Mouse (Mus musculus): ENCODE measurements around the gene Ctnnbl1.

The Ctnnbl1 gene

GRCm38 (mm10) chr2:157877394-157877793 lies 140.2 kb downstream of the Ctnnbl1 start:
- DNase-seq (ENCODE audit: low read depth): no peak

GRCm38 (mm10) chr2:157877967-157878366 lies 140.8 kb downstream of the Ctnnbl1 start:
- no peak for DNase-seq (ENCODE audit: low read depth)

GRCm38 (mm10) chr2:157881939-157882338 lies 144.7 kb downstream of the Ctnnbl1 start:
- no peak for DNase-seq (ENCODE audit: low read depth)

- DNase-seq (ENCODE audit: low read depth): no peak
Measured at GRCm38 (mm10) chr2:157887275-157888025, 150.2 kb downstream of the Ctnnbl1 start.

GRCm38 (mm10) chr2:157891166-157891565 lies 154.0 kb downstream of the Ctnnbl1 start:
- no peak for DNase-seq (ENCODE audit: low read depth)

- no peak for DNase-seq (ENCODE audit: low read depth)
Measured at GRCm38 (mm10) chr2:157897131-157897530, 159.9 kb downstream of the Ctnnbl1 start.

- peak; percentile 86 for DNase-seq (ENCODE audit: low read depth)
Measured at GRCm38 (mm10) chr2:157913204-157913636, 176.0 kb downstream of the Ctnnbl1 start.

GRCm38 (mm10) chr2:157913705-157914104 lies 176.5 kb downstream of the Ctnnbl1 start:
- no peak for DNase-seq (ENCODE audit: low read depth)

GRCm38 (mm10) chr2:157914105-157914764 lies 177.0 kb downstream of the Ctnnbl1 start, which contains the start of gene Vstm2l:
Gene Vstm2l (plus strand): TSS chr2:157914653.
- DNase-seq (ENCODE audit: low read depth): no peak

- no peak for DNase-seq (ENCODE audit: low read depth)
Measured at GRCm38 (mm10) chr2:157914889-157915517, 177.8 kb downstream of the Ctnnbl1 start.

GRCm38 (mm10) chr2:157918529-157918928 lies 181.3 kb downstream of the Ctnnbl1 start:
- DNase-seq (ENCODE audit: low read depth): no peak

- DNase-seq (ENCODE audit: low read depth): no peak
Measured at GRCm38 (mm10) chr2:157921551-157921950, 184.3 kb downstream of the Ctnnbl1 start.

GRCm38 (mm10) chr2:157923406-157923805 lies 186.2 kb downstream of the Ctnnbl1 start:
- DNase-seq (ENCODE audit: low read depth): no peak

GRCm38 (mm10) chr2:157924504-157924903 lies 187.3 kb downstream of the Ctnnbl1 start:
- no peak for DNase-seq (ENCODE audit: low read depth)

- no peak for DNase-seq (ENCODE audit: low read depth)
Measured at GRCm38 (mm10) chr2:157926502-157926901, 189.3 kb downstream of the Ctnnbl1 start.

- DNase-seq (ENCODE audit: low read depth): no peak
Measured at GRCm38 (mm10) chr2:157926927-157927326, 189.7 kb downstream of the Ctnnbl1 start.

- DNase-seq (ENCODE audit: low read depth): no peak
Measured at GRCm38 (mm10) chr2:157927397-157927796, 190.2 kb downstream of the Ctnnbl1 start.

GRCm38 (mm10) chr2:157927815-157928214 lies 190.6 kb downstream of the Ctnnbl1 start:
- DNase-seq (ENCODE audit: low read depth): no peak

GRCm38 (mm10) chr2:157932655-157933054 lies 195.5 kb downstream of the Ctnnbl1 start:
- DNase-seq (ENCODE audit: low read depth): no peak

- DNase-seq (ENCODE audit: low read depth): no peak
Measured at GRCm38 (mm10) chr2:157935444-157936171, 198.4 kb downstream of the Ctnnbl1 start.

GRCm38 (mm10) chr2:157936676-157937075 lies 199.5 kb downstream of the Ctnnbl1 start:
- no peak for DNase-seq (ENCODE audit: low read depth)

- no peak for DNase-seq (ENCODE audit: low read depth)
Measured at GRCm38 (mm10) chr2:157940586-157941185, 203.5 kb downstream of the Ctnnbl1 start.

Data from c-Kit-positive CD71-negative TER-119-negative erythroid progenitor cells, embryonic 14.5 days (primary cell).